Mouse (Mus musculus) neural tube, embryonic 14.5 days (tissue): ENCODE results near the gene Btc. TPM values are rescaled to one million over a fixed set of nuclear protein-coding genes. Genes with fewer than 3 reads are reported as not detected.

Experiments used
- ATAC-seq: fragments of 200-750 bp; cut with Nextera tagmentation; 2 replicates; pipeline ENCODE4 v1.8.0; 2017; ENCODE audit warnings: low read depth, mild to moderate bottlenecking, moderate TSS enrichment, moderate library complexity
- H3K27ac ChIP-seq: fragments of 300-500 bp; sonication (generic); 2 replicates; pipeline ENCODE4 v1.5.1; 2014; ENCODE audit warnings: low read depth, mild to moderate bottlenecking, control low read depth, low read length, moderate library complexity, mixed read lengths
- H3K27me3 ChIP-seq: fragments of 300-500 bp; sonication (generic); 2 replicates; pipeline ENCODE4 v1.6.1; 2014; ENCODE audit warnings: low read length; ENCODE audit not compliant: control insufficient read depth, insufficient read depth
- H3K36me3 ChIP-seq: fragments of 300-500 bp; sonication (generic); 2 replicates; pipeline ENCODE4 v1.6.1; 2014; ENCODE audit warnings: low read length, mixed read lengths; ENCODE audit not compliant: control insufficient read depth, insufficient read depth
- H3K4me1 ChIP-seq: fragments of 300-500 bp; sonication (generic); 2 replicates; pipeline ENCODE4 v1.6.1; 2014; ENCODE audit warnings: low read length; ENCODE audit not compliant: control insufficient read depth, insufficient read depth
- H3K4me2 ChIP-seq: fragments of 300-500 bp; sonication (generic); 2 replicates; pipeline ENCODE4 v1.6.1; 2014; ENCODE audit warnings: mild to moderate bottlenecking, low read depth, low read length, control low read depth
- H3K4me3 ChIP-seq: fragments of 300-500 bp; sonication (generic); 2 replicates; pipeline ENCODE4 v1.5.1; 2014; ENCODE audit warnings: low read depth, low read length, control low read depth, mixed read lengths
- H3K9ac ChIP-seq: fragments of 300-500 bp; sonication (generic); replicated peaks from 2 replicates; pipeline ENCODE4 v1.6.1; 2014; ENCODE audit warnings: low read depth, mild to moderate bottlenecking, control low read depth, low read length, mixed read lengths
- H3K9me3 ChIP-seq: fragments of 300-500 bp; sonication (generic); 2 replicates; pipeline ENCODE4 v1.6.1; 2016; ENCODE audit warnings: low read length; ENCODE audit not compliant: control insufficient read depth
- WGBS: fragments of 180-500 bp; shearing (Covaris S2); extraction: QIAGEN DNeasy Blood & Tissue Kit; methylation state at CpG from one replicate; pipeline ENCODE4 v1.1.7; 2014; 5-methylcytosine and 5-hydroxymethylcytosine counted together
- polyA plus RNA-seq: library from polyadenylated mRNA; unstranded; fragments of >200 nt; fragmentation: Nextera tagmentation; extraction: Ambion mirVana; gene quantifications from 2 replicates; pipeline ENCODE4 v1.2.1, GENCODE M21; 2014

The Btc gene
- polyA plus RNA-seq, 1 experiment from 2014 or later = 0.15 TPM

DNA sequence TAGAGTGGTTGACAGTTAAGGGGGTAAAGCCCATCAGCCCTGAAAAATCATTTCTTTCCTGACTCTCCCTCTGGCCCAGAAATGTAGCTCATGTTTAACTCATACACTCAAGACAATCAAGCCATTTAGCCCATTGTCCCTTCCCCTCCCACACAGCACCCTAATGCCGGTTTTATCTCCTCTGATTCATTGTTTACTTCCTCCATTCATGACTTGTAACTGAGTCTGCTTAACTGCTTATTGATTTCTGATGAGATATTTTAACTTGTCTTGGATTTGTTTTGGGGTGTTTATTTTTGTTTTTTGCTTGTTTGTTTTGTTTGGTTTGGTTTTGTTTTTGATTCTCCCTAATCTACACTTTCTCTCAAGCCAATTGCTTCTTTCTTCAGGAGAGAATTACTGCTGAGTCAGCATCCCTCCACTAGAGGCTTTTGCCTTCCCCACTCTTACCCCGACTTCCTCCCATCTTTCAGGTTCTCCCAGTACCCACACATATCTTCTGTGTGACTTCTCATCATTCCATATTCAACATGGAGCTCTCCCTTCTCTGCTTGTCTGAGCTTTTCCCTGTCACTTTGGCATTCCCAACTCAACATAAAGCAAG is 2.2 kb downstream of the Btc start:
- WGBS = 34% methylated on average over 2 of the region's 2 CpGs
- H3K27me3 ChIP-seq = no peaks in the 10 kb centered on the region
- no peak for ATAC-seq
- H3K4me1 ChIP-seq = no peaks in the 10 kb centered on the region
- no peaks in the 10 kb centered on the region for H3K9me3 ChIP-seq
- no peak overlapping the region for H3K4me2 ChIP-seq
- H3K36me3 ChIP-seq = no peaks in the 10 kb centered on the region
- H3K27ac ChIP-seq = no peak overlapping the region
- no peak overlapping the region for H3K9ac ChIP-seq
- no peak overlapping the region for H3K4me3 ChIP-seq

DNA sequence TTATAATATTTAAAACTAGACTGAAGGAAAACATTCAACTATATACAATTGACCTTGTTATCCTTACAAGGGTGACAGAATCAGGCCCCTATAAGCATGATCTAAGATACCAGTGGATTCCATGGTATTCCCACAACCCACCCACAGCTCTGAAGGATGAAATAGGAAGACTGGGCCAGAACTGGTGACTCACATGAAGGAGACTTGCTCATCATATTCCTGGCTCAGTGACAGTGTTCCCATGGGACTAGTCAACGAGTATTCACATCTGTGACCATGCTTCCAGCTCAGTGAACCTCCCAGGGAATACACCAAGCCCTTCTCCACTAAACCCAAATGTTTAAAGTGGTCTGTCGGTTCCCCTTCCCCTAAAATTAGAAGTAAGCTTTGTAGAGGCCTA is 27.3 kb downstream of the Btc start:
- no peaks in the 10 kb centered on the region for H3K9me3 ChIP-seq
- no peaks in the 10 kb centered on the region for H3K27me3 ChIP-seq

DNA sequence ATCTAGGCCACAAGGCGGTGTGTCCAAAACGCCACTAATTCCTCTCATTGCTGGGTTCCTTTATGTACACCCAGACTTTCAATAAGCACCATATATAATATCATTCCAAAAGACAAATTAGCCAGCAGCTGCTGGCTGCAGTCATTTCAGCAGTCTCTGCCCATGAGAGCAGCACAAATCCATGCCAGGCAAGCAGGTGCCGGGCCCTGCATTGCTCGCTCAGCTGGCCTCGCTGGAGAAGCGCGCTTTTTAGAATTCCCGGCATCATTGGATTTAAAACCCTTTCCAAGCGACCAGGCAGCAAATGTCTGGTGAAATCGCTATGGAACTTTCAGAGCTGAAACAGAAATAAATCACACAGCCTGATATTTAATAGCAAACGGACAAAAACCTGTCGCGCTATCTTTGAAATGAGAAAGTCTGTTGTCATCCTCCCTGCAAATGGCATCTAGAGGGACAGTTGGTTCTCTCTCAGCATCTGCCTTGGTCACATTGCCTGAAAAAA is 34.7 kb downstream of the Btc start:
- ATAC-seq = no peak
- Histone ChIP-seq H3K27me3 (no peaks in the 10 kb centered on the region), H3K36me3 (no peaks in the 10 kb centered on the region), H3K4me3 (no peak overlapping the region), H3K4me2 (no peak overlapping the region), H3K9ac (no peak overlapping the region), H3K9me3 (no peaks in the 10 kb centered on the region), H3K4me1 (no peaks in the 10 kb centered on the region), H3K27ac (no peak overlapping the region)
- WGBS = 76% methylated on average over 13 of the region's 13 CpGs

More for the DNA sequence above, 27.3 kb downstream of the Btc start:
- Histone ChIP-seq H3K4me2 (no peak overlapping the region), H3K36me3 (no peaks in the 10 kb centered on the region), H3K9ac (no peak overlapping the region), H3K27ac (no peak overlapping the region), H3K4me3 (no peak overlapping the region), H3K4me1 (no peaks in the 10 kb centered on the region)
- ATAC-seq = no peak
- 74% methylated on average over 2 of the region's 2 CpGs for whole genome bisulfite sequencing

DNA sequence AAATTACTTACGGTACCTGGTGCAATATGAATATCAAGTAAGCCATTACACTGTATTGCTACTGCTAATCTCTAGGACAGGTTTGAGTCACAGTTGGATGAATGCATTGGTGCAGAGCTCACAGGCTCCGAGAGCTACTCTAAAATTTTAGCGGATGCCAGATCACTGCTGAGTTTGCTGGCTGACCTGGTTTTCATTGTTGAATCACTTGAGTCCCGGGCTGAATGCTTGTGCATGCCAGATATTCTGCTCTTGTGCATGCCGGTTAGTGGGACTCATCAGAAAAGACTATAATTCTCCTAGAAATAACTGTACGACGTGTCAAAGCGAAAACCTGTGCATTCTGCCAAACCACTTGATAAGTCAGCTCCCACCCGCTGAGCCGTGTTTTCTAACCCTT is 35.9 kb downstream of the Btc start:
- no peak overlapping the region for H3K4me3 ChIP-seq
- no peaks in the 10 kb centered on the region for H3K4me1 ChIP-seq
- H3K9ac ChIP-seq = no peak overlapping the region
- no peaks in the 10 kb centered on the region for H3K36me3 ChIP-seq
- no peak overlapping the region for H3K4me2 ChIP-seq
- WGBS = 77% methylated on average over 10 of the region's 10 CpGs
- H3K27me3 ChIP-seq = no peaks in the 10 kb centered on the region
- no peak for ATAC-seq
- no peak overlapping the region for H3K27ac ChIP-seq
- H3K9me3 ChIP-seq = no peaks in the 10 kb centered on the region

DNA sequence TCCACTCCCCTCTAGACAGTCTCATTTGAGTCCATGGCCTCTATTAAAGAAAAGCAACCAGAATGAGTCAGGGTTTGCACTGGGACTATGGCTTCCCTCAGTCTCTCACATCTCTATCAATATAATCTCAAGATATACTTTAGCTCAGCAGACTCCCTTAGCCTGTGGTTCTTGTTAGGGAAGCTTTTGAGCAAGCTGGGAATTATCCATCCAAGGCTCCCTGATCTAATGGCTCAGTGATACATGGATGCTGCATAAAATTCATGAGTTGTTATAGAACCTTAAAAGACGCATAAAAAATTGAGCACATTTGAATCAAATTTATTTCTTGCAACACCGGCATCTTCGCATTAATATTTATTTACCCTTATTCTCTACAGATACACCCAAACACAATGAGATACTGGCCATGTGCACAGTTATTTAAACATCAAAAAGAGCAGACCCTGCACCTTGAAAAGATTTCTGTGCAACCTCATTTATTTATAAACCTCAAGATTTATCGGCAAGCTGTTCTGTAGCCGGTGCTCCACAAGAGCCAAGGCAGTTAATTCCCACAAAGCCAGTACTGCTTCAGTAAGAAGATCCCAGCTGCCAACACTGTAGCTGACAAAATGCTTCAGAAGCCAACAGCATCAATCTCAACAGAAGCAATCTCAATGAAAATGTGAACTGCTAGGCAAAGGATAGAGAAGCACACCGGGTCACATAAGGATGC is 39.4 kb downstream of the Btc start:
- Histone ChIP-seq H3K9me3 (no peaks in the 10 kb centered on the region), H3K9ac (no peak overlapping the region), H3K4me3 (no peak overlapping the region), H3K4me2 (no peak overlapping the region), H3K4me1 (no peaks in the 10 kb centered on the region), H3K27me3 (no peaks in the 10 kb centered on the region), H3K36me3 (no peaks in the 10 kb centered on the region), H3K27ac (no peak overlapping the region)
- peak; percentile 60; the same call in 1 of the 2 replicates for ATAC-seq
- 78% methylated on average over 6 of the region's 6 CpGs for WGBS

DNA sequence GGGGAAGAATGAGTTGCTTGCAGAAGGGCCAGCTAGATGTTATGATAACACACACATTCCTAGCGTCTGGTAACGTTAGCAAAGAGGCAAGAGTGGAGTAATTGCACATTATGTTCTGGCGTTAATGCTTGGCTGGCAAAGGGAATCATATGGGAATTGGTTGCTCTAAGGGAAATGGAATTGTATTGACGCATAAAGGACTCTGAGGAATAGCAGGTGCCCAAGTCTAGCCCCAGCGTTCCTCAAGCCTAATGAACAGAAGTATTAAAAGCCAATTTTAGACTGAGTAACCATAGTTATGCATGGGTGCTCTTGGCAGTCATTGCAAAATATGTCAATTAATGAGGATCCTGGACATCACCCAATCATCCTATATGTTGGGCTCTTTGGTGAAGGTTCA is 50.1 kb downstream of the Btc start:
- Histone ChIP-seq H3K36me3 (no peaks in the 10 kb centered on the region), H3K27ac (no peak overlapping the region), H3K9ac (no peak overlapping the region), H3K4me2 (no peak overlapping the region), H3K4me3 (no peak overlapping the region), H3K9me3 (no peaks in the 10 kb centered on the region), H3K4me1 (no peaks in the 10 kb centered on the region), H3K27me3 (no peaks in the 10 kb centered on the region)
- no peak for ATAC-seq
- 54% methylated on average over 5 of the region's 5 CpGs for WGBS

GRCm38 (mm10) chr5:91345681-91346080 is 57.1 kb downstream of the Btc start:
- H3K4me2 ChIP-seq = no peak overlapping the region
- H3K4me3 ChIP-seq = no peak overlapping the region
- no peaks in the 10 kb centered on the region for H3K4me1 ChIP-seq
- H3K36me3 ChIP-seq = no peaks in the 10 kb centered on the region
- H3K27ac ChIP-seq = no peak overlapping the region
- H3K9ac ChIP-seq = no peak overlapping the region
- WGBS = 68% methylated on average over 5 of the region's 5 CpGs
- H3K27me3 ChIP-seq = no peaks in the 10 kb centered on the region
- no peak for ATAC-seq
- no peaks in the 10 kb centered on the region for H3K9me3 ChIP-seq

GRCm38 (mm10) chr5:91345064-91345463 is 57.7 kb downstream of the Btc start:
- Histone ChIP-seq H3K4me1 (no peaks in the 10 kb centered on the region), H3K9me3 (no peaks in the 10 kb centered on the region), H3K27me3 (no peaks in the 10 kb centered on the region), H3K9ac (no peak overlapping the region), H3K36me3 (no peaks in the 10 kb centered on the region), H3K4me3 (no peak overlapping the region), H3K4me2 (no peak overlapping the region), H3K27ac (no peak overlapping the region)
- 94% methylated on average over 2 of the region's 2 CpGs for WGBS
- no peak for ATAC-seq

DNA sequence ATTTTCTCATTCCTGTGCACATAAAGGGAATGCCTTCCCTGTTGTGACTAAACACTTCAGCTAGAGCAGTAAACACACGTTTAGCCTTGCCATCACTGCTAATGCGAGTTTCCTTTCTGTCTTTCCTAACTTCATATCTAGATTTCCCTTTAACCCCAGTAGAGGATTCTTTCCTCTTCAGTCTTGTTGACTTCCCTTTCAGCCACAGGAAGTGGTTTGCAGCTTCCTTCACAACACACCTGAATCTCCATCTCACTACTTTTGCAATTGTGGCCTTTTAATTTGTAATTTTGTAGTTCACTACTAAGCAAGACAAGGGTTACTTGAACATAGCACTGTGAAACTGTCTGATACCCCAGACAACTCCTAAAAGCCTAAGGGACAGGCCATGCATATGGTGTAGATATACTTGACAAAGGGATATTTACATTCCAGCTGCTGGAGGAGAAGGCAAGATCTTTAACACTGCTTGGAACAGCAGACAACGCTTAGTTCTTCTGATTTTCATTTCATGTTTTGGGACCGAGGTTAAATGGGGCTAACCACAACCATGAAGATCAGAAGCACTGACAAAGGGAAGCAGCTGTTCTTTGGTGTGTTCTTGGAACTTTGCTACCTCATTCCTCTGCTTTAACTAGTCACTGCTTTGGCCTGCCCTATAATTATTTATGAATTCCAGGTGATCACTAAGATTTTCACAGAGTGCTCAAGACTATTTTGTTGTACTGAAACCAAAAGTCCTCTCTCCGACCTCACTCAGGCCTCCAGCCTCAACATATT is 60.6 kb downstream of the Btc start:
- Histone ChIP-seq H3K36me3 (no peaks in the 10 kb centered on the region), H3K27ac (no peak overlapping the region), H3K4me2 (no peak overlapping the region), H3K4me1 (no peaks in the 10 kb centered on the region), H3K9ac (no peak overlapping the region), H3K9me3 (no peaks in the 10 kb centered on the region), H3K4me3 (no peak overlapping the region), H3K27me3 (no peaks in the 10 kb centered on the region)
- WGBS = 87% methylated on average over 5 of the region's 5 CpGs
- no peak for ATAC-seq
